Mouse (Mus musculus) spleen, adult 2 months (tissue): ENCODE results near the gene Gnb1l. TPM values are rescaled to one million over a fixed set of nuclear protein-coding genes. Genes with fewer than 3 reads are reported as not detected.

Source experiments
- DNase-seq, 2 experiments: peaks; one replicate each; pipeline versions ENCODE4 v3.0.0 to v3.0.0-alpha.2; 2012 to 2021; ENCODE audit warnings: low spot score in 2 of 2, low read depth in 1 of 2
- H3K27ac ChIP-seq: fragments of 200-500 bp; 2 replicates; pipeline ENCODE4 v1.5.1; 2012; ENCODE audit warnings: low read length, inconsistent platforms; ENCODE audit not compliant: insufficient read depth
- H3K27me3 ChIP-seq: fragments of 200-500 bp; 2 replicates; pipeline ENCODE4 v1.6.1; 2012; ENCODE audit warnings: mild to moderate bottlenecking, moderate library complexity, low read length, inconsistent platforms; ENCODE audit not compliant: control insufficient read depth, insufficient read depth
- H3K36me3 ChIP-seq: fragments of 200-500 bp; 2 replicates; pipeline ENCODE4 v1.6.1; 2012; ENCODE audit warnings: mild to moderate bottlenecking, low read length, inconsistent platforms; ENCODE audit not compliant: control insufficient read depth, insufficient read depth
- H3K4me1 ChIP-seq: fragments of 200-500 bp; 2 replicates; pipeline ENCODE4 v1.6.1; 2011; ENCODE audit warnings: inconsistent platforms; ENCODE audit not compliant: control insufficient read depth, insufficient read depth, insufficient read length
- H3K4me3 ChIP-seq: fragments of 200-500 bp; 2 replicates; pipeline ENCODE4 v1.5.1; 2011; ENCODE audit warnings: mild to moderate bottlenecking, inconsistent platforms; ENCODE audit not compliant: insufficient read depth, insufficient read length; ENCODE audit errors: extremely low read depth
- CTCF ChIP-seq: fragments of 200-500 bp; IDR thresholded peaks from 2 replicates; pipeline ENCODE4 v1.5.1; 2011; ENCODE audit warnings: mild to moderate bottlenecking, inconsistent platforms; ENCODE audit not compliant: insufficient read depth, insufficient read length, insufficient replicate concordance; ENCODE audit errors: extremely low read depth
- POLR2A ChIP-seq: fragments of 200-500 bp; IDR thresholded peaks from 2 replicates; pipeline ENCODE4 v1.6.1; 2011; ENCODE audit warnings: low read depth, low read length, inconsistent platforms
- WGBS: fragments of 180-500 bp; shearing (Covaris S2); methylation state at CpG from one replicate; pipeline ENCODE4 v1.1.7; 2018; 5-methylcytosine and 5-hydroxymethylcytosine counted together
- polyA plus RNA-seq: library from polyadenylated mRNA; depleted of rRNA; stranded (reverse); fragments of >200 nt; gene quantifications from 2 replicates; pipeline ENCODE4 v1.2.3, GENCODE M21; 2012

Gnb1l gene
- polyA plus RNA-seq, 1 experiment = 11.3 TPM

DNA sequence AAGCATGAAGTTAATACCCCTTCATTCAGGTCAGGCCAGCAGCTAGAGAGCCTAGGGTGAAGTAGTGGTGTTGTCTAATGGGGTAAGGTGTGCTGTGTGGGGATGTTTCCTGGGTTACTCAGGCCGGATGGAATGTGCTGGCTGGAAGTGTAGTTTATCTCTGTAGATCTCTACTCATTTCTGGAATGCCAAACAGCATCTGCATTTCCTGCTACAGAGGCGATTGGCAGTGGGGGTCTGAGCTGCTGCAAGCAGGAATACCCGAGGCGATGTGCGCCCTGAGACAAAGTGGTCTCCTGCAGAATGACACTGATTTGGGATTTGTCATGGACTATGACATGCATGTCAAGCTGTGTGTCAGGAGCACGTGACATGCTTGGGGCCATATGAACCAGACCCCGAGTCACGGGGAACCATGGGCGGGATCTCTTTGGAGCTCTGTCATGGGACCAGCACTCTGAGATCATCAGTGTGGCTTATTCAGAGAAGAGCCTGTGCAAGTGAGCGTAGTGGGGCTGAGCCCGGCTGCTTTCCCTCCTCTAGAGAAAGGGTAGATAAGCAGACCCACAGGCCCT lies 27.0 kb upstream of the Gnb1l start:
- Histone ChIP-seq H3K4me1 (no peaks in the 10 kb centered on the region), H3K36me3 (peaks cover 24% of the 10 kb centered on the region), H3K27ac (no peak overlapping the region), H3K4me3 (no peak overlapping the region), H3K27me3 (no peaks in the 10 kb centered on the region)
- 95% methylated on average over 11 of the region's 11 CpGs for WGBS
- no peak for TF ChIP-seq POLR2A
- TF ChIP-seq CTCF = no peak
- no peak for DNase-seq

DNA sequence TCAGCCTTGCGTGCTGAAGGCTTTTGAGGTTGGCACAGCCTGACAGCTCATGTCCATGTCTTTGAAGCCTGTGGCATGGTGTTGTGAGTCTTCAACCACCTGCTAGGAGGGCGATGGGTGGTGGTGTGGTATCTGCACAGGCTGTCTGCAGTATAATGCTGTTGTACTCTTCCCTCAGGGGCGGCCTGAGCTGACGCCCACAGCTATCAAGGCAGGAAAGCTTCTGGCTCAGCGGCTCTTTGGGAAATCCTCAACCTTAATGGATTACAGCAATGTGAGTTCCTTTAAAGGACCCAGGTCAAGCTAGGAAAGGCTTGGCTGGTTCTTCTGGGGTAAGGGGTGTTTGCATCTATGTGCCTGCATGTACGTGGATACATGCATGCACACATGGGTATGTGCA lies 26.5 kb upstream of the Gnb1l start:
- no peak for DNase-seq
- no peak overlapping the region for H3K27ac ChIP-seq
- H3K4me1 ChIP-seq = no peaks in the 10 kb centered on the region
- TF ChIP-seq POLR2A (no peak), CTCF (no peak)
- no peaks in the 10 kb centered on the region for H3K27me3 ChIP-seq
- H3K36me3 ChIP-seq = peaks cover 24% of the 10 kb centered on the region
- no peak overlapping the region for H3K4me3 ChIP-seq
- 88% methylated on average over 6 of the region's 6 CpGs for WGBS

DNA sequence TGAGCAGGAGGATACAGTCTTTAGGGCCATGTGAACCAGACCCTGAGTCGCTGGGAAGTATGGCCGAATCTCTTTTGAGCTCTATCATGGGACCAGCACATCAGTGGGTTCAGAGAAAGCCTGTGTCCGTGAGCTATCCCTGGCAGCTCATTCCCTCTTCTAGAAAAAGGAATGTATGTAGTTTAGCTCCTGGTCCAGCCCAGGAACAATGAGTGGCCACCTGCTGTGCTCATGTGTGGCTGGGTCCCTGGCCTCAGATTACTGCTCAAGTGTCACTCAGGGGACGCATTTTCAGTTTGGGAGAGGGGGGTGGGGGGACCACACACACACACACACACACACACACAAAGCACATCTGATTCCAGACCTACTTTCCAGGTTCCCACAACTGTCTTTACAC lies 26.1 kb upstream of the Gnb1l start:
- no peaks in the 10 kb centered on the region for H3K4me1 ChIP-seq
- no peak overlapping the region for H3K4me3 ChIP-seq
- H3K27me3 ChIP-seq = no peaks in the 10 kb centered on the region
- H3K36me3 ChIP-seq = peaks cover 24% of the 10 kb centered on the region
- 95% methylated on average over 4 of the region's 4 CpGs for WGBS
- DNase-seq = no peak
- no peak overlapping the region for H3K27ac ChIP-seq
- TF ChIP-seq CTCF (no peak), POLR2A (no peak)

DNA sequence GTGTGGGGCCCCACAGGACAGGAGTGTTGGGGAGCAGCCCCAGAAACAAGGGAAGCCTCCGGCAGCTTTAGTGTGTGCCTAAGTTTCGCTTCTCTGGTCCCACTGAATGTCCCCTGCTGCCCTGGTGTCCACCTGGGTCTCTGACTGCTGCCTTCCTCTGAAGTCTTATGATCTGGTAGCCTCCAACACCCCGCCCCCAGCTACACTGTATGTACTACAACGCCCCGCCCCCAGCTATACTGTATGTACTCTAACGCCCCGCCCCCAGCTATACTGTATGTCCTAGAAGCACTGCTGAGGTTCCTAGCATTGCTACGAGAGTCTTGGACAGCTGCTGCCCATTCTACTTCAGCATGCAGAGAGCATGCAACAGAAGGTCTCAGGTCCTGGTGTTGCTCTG lies 25.5 kb upstream of the Gnb1l start:
- H3K36me3 ChIP-seq = peaks cover 27% of the 10 kb centered on the region
- no peaks in the 10 kb centered on the region for H3K4me1 ChIP-seq
- DNase-seq = no peak
- no peak overlapping the region for H3K27ac ChIP-seq
- H3K27me3 ChIP-seq = no peaks in the 10 kb centered on the region
- no peak for TF ChIP-seq CTCF
- no peak for TF ChIP-seq POLR2A
- 95% methylated on average over 8 of the region's 8 CpGs for WGBS
- no peak overlapping the region for H3K4me3 ChIP-seq

DNA sequence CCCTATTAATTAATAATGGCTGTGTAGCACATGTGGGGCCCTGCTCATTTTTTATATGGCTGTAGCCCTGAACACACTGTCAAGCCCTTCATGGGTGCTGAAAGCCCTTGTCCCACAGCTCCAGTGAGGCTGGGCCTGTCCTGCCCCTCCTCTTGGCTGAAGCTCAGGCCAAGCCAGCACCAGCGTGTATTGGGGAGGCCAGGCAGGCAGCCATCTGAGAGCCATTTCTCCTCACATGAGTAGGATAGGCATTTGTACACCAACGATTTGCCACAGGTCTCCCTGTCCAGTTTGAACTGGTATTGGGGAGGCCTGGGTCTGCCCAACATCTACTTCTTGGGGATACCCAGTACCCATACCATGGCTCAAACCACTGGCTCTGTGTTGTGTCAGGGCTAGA lies 24.5 kb upstream of the Gnb1l start:
- no peak overlapping the region for H3K27ac ChIP-seq
- peaks cover 23% of the 10 kb centered on the region for H3K36me3 ChIP-seq
- TF ChIP-seq CTCF (no peak), POLR2A (no peak)
- H3K27me3 ChIP-seq = no peaks in the 10 kb centered on the region
- no peaks in the 10 kb centered on the region for H3K4me1 ChIP-seq
- no peak overlapping the region for H3K4me3 ChIP-seq
- WGBS = 94% methylated on average over 2 of the region's 2 CpGs
- DNase-seq = no peak

DNA sequence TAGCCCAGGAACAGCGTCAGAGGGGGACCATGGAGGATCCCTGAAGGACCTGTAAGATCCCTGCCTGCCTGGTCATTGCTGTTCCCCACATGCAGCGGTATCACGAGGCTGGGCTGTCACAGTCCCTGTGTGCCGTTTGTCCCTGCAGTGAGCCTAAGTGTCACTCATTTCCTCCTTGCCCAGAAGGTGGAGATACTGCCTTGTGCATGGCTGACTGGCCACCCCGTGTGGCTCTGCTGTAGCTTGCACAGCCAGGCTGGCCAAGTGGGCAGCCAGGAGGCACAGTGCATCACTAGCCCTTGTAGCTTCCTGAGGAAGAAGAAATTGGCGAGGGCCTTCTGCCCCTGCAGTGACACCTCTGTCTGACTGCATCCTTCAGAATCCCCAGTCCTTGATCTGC lies 20.5 kb upstream of the Gnb1l start:
- H3K27me3 ChIP-seq = no peaks in the 10 kb centered on the region

DNA sequence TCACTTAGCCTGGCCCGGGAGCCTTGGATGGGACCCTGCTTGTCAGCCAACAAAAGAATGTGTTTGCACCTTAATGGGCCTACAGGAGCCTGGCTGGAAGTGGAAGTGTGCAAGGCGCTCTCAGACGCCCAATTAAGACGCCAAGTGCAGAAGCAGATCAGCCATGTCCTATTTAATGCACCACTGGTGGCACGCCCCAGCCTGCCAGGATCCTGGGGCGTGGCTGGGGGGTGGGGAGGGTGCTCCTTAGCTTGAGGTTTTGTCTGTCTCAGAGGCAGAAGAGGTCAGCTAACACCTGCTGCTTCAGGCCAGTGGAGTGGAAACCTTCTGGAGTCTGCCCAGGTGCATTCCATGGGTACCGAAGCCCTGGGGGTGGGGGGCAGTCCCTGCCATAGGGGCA lies 18.8 kb upstream of the Gnb1l start:
- Histone ChIP-seq H3K4me1 (no peaks in the 10 kb centered on the region), H3K27ac (no peak overlapping the region), H3K27me3 (no peaks in the 10 kb centered on the region), H3K4me3 (no peak overlapping the region), H3K36me3 (peaks cover 6% of the 10 kb centered on the region)
- 59% methylated on average over 7 of the region's 7 CpGs for WGBS
- TF ChIP-seq CTCF (no peak), POLR2A (no peak)
- DNase-seq = no peak

More for the DNA sequence above, 20.5 kb upstream of the Gnb1l start:
- no peak overlapping the region for H3K4me3 ChIP-seq
- H3K27ac ChIP-seq = no peak overlapping the region
- 78% methylated on average over 6 of the region's 6 CpGs for WGBS
- H3K36me3 ChIP-seq = peaks cover 11% of the 10 kb centered on the region
- no peaks in the 10 kb centered on the region for H3K4me1 ChIP-seq
- no peak for TF ChIP-seq CTCF
- TF ChIP-seq POLR2A = no peak
- DNase-seq = no peak
